Mouse (Mus musculus): Measurements from ENCODE around the gene Noa1. TPM values are rescaled to one million over a fixed set of nuclear protein-coding genes. Genes with fewer than 3 reads are reported as not detected.

The Noa1 gene
- total RNA-seq, 4 experiments from 2014 or later: 21.9 to 26.7 (median 25.0) TPM

- DNase-seq (ENCODE audit: low spot score in 2 of 2): no peak
Measured at GRCm38 (mm10) chr5:77254402-77254801, 55.5 kb downstream of the Noa1 start.

DNA sequence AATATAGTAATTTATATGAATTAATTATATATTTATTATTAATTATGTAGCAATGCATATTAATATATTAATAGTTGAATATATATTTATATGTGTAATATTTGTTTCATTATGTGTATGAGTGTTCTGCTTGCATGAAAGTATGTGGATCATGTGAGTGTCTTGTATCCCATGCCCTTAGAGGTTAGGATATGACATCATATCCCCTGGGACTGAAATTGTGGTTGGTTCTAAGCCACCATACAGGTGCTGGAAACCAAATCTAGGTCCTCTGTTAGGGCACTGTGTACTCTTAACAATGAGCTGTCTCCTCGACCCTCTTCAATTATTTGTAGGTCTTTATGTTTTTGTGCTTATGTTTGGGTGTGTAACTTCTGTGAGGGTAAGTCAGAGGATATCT lies 56.7 kb downstream of the Noa1 start:
- no peak for DNase-seq (ENCODE audit: low spot score in 2 of 2)

- no peak for DNase-seq (ENCODE audit: low spot score in 2 of 2)
Measured at GRCm38 (mm10) chr5:77252115-77252827, 57.6 kb downstream of the Noa1 start.

DNA sequence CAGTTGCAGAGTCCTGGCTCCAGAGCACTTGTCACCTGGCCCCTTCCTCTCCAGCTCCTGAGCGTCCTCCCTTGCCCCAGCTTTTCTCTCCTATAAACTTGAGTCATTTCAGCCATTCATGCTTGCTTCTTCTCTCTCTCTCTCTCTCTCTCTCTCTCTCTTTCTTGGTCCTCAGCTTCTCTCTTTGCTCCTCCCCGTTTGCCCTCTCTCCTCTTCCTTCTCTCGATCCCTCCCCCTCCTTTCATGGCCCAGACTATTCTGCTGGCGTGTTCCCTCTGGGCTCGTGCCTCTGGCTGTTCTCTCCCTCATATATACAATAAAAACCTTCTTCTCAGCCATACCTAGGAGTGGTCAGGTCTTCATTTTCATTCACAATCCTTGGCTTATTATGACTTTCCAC lies 58.2 kb downstream of the Noa1 start:
- DNase-seq (ENCODE audit: low spot score in 2 of 2): no peak

- DNase-seq (ENCODE audit: low spot score in 2 of 2): no peak
Measured at GRCm38 (mm10) chr5:77250083-77250482, 59.8 kb downstream of the Noa1 start.

DNA sequence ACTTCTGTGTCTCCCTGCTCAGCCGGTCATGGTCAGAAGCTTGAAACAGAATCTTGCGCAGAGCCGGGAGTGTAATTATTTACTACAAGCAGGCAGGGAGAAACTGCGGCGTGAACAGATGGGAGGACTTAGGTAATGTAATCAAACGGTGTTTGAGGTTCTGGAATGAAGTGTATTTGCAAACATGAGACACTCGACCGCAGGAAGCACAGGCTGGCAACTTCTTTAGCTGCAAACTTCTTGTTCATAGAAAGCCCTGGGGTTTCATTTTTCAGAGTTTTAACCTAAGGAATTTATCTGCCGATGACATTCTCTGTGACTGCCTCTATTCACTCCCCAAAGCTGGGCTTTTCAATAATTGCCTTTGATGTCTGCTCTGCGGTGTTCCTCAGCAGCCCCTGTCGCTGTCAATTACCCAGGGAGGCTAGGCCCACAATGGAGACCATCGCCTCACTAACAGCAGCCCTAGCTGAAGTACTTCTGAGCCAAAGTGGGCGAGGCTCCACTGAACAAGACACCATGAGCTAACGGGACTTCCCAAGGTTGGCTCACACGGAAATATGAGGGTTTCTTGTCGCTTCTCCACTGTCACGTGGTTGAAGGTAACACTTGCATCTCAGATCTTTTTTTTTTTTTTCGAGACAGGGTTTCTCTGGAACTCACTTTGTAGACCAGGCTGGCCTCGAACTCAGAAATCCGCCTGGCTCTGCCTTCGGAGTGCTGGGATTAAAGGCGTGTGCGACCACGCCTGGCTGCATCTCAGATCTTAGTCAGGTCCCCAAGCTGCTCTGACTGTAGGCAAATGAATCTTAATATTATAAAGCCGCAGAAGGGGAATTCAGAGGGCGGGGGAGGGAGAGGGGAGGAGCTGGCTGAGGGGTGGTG lies 63.9 kb downstream of the Noa1 start:
- no peak for DNase-seq (ENCODE audit: low spot score in 2 of 2)

GRCm38 (mm10) chr5:77245463-77245786 lies 64.5 kb downstream of the Noa1 start:
- DNase-seq (ENCODE audit: low spot score in 2 of 2): no peak

DNA sequence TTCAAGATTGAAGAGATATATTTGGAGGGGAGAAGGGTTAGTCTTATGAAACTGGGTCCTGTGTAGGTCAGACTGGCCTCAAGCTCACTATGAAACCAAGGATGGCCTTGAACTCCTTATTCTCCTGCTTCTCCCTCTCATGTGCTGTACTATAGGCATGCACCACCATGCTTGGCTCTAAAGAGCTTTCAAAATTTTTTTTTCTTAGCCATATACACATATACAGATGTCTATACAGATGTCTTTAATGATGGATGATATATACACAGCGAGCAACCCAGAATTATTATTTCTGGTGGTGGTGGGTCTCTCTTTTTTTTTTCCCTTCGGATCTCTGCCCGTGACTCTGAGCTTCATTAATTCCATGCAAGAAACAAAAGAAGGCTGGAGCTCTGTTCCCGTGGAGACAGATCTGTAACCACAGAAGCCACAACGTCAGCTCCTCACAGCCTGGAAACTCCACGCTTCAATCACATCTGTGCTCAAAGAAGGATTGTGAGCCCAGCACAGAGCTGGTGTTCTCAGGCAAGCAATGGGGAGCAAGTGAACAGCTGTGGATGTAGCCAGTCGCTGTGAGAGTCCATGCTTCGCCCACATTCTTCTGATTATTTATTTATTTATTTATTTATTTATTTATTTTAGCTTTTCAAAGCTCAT lies 65.4 kb downstream of the Noa1 start:
- DNase-seq (ENCODE audit: low spot score in 2 of 2): no peak

Small RNAs within 50 kb of the gene (microRNA-seq; reads per million reads assigned to microRNA genes)
- 0 reads per million in 2 experiments for gene Mir5098

Other genes starting within 250 kb of the Noa1 start
- 10 to 100 TPM; 25.4 to 28.4 (median 26.1) TPM for gene Hopx, start 195.0 kb downstream of the Noa1 start, total RNA-seq (2022)
- gene Spink2, start 98.6 kb downstream of the Noa1 start, total RNA-seq (2022): not detected
- 1 to 10 TPM; 3.9 to 4.9 (median 4.2) TPM for gene Rest, start 44.6 kb downstream of the Noa1 start, total RNA-seq (2022)
- gene Polr2b, start 63 bp upstream of the Noa1 start, total RNA-seq (2022): 10 to 100 TPM; 46.3 to 52.1 (median 47.0) TPM
- 10 to 100 TPM; 29.9 to 40.8 (median 32.6) TPM for gene Igfbp7, start 98.0 kb upstream of the Noa1 start, total RNA-seq (2022)

Data from left cerebral cortex, adult 8-10 months (tissue).